Mouse (Mus musculus): Measurements from ENCODE around the gene Serpina1c.
"Not testable (repeated sequence)": the region's sequence is repeated elsewhere in the genome, so short reads cannot be mapped to it uniquely, and the experiment has no call there.

Gene Serpina1c

DNA sequence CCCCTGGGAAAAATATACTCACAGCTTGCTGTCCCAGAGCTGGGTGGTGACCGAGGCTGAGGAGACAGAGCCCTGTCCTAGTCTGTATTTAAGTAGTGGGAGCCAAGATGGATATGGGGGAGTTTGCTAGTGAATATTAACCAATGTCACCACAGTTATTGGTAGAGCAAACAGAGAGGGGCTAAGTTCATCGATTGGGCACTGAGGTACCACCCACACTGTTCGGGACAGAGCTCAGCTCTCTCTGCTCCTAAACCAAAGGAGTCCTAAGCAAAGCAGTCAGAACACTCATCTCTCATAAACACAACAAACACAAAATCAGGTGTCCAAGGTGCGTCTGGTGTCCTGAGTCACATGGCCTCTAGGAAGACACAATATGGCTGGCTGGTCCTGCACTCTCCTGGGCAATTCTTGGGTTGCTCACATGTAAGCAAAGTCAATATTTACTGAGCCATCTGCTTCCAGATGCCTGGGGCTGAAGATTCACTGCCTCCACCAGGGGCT, at the start of gene Serpina1c:
Gene Serpina1c, minus strand, starts transcription at position 51 of the 504 bp plus-strand sequence.
- DNase-seq (ENCODE audit: low read depth, low spot score): not testable (repeated sequence)

DNA sequence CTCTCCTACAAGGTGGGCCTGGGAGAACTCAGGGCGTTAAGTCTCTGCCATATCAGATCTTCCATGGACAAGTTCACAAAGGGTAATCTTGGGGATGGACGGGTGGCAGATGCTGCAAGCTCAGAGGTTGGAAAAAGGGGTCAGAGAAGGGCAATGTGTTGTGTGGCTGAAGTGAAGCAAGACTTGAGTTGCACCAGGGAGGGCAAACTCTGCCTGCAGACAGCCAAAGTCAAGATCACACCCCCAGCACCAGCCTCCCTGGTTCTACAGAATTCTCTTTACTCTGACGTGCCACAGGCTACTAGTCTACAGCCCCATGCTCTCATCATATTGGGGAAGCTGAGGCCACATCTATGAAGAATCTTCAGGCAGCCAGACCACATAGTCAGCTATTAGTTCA, 48.3 kb upstream of the Serpina1c start:
- DNase-seq (ENCODE audit: low read depth, low spot score): not testable (repeated sequence)

GRCm38 (mm10) chr12:103946243-103946642, 41.6 kb upstream of the Serpina1c start:
- no peak for DNase-seq (ENCODE audit: low read depth, low spot score)

- not testable (repeated sequence) for DNase-seq (ENCODE audit: low read depth, low spot score)
Observed at GRCm38 (mm10) chr12:103909181-103909580, 4.5 kb upstream of the Serpina1c start.

- DNase-seq (ENCODE audit: low read depth, low spot score): not testable (repeated sequence)
Observed at GRCm38 (mm10) chr12:103907746-103908145, 3.1 kb upstream of the Serpina1c start.

- not testable (repeated sequence) for DNase-seq (ENCODE audit: low read depth, low spot score)
Observed at GRCm38 (mm10) chr12:103901929-103902328, 2.8 kb downstream of the Serpina1c start.

DNA sequence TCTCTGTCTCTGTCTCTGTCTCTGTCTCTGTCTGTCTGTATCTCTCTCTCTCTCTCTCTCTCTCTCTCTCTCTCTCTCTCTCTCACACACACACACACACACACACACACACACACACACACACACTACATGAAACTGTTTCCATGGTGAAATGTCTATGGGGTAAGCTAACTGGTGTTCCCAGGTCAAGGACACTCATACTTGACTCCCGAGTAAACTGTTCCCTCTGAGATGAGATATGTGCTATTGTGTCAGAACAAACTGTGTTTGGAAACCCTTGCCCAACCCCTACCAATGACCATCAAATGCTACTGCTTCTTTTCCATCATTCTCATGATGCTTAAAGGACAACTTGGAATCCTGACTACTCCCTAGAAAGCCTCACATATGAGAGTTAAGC, 37.8 kb downstream of the Serpina1c start:
- DNase-seq (ENCODE audit: low read depth, low spot score): not testable (repeated sequence)

DNA sequence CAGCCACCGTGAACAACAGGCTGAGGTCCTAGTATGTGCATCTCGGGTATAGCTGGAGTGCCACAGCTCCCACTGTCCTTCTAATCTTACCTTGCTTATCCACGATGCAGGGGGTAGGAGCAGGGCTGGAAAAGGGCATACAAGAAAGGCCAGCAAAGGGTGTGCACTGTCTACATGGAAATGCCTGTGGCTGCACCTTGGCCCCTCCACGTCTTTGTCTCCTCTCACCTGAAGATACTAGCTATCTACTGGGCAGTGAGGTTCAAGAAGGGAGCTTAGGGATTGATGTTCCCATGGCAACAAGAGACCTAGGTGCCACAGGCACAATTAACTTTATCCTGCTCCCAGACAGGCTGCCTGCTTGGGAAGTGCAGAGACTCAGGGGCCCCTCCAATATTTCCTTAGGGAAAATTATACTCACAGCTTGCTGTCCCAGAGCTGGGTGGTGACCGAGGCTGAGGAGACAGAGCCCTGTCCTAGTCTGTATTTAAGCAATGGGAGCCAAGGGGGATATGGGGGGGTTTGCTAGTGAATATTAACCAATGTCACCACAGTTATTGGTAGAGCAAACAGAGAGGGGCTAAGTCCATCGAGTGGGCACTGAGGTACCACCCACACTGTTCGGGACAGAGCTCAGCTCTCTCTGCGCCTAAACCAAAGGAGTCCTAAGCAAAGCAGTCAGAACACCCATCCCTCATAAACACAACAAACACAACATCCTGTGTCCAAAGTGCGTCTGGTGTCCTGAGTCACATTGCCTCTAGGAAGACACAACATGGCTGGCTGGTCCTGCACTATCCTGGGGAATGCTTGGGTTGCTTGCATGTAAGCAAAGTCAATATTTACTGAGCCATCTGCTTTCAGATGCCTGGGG, 41.3 kb downstream of the Serpina1c start, which contains the start of gene Serpina1a:
Gene Serpina1a, minus strand, starts transcription at position 462 of the 874 bp plus-strand sequence.
- DNase-seq (ENCODE audit: low read depth, low spot score): not testable (repeated sequence)

DNA sequence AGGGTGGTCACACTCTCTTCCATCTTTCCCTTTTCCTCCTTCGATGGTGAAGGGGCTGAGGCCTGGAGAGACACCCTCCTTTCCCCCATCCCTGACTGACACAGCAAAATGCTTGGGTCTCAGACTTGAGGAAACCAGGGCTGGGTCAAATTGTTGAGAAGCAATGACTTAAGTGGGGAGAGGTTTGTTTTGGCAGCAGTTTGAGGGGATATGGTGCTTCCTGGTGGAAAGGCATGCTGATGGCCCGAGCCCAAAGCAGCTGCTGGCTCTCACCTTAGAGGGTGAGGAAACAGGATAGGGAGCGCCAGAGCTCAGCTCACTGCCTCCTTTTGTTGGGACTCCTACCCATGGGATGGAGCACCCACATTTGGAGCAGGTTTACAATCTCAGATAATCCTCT, 43.7 kb downstream of the Serpina1c start:
- no peak for DNase-seq (ENCODE audit: low read depth, low spot score)

- DNase-seq (ENCODE audit: low read depth, low spot score): not testable (repeated sequence)
Observed at GRCm38 (mm10) chr12:103860571-103860970, 44.1 kb downstream of the Serpina1c start.

DNA sequence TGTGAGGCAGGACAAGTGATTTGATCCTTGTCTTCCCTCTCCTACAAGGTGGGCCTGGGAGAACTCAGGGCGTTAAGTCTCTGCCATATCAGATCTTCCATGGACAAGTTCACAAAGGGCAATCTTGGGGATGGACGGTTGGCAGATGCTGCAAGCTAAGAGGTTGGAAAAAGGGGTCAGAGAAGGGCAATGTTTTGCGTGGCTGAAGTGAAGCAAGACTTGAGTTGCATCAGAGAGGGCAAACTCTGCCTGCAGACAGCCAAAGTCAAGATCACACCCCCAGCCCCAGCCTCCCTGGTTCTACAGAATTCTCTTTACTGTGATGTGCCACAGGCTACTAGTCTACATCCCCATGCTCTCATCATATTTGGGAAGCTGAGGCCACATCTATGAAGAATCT, 45.1 kb downstream of the Serpina1c start:
- not testable (repeated sequence) for DNase-seq (ENCODE audit: low read depth, low spot score)

DNA sequence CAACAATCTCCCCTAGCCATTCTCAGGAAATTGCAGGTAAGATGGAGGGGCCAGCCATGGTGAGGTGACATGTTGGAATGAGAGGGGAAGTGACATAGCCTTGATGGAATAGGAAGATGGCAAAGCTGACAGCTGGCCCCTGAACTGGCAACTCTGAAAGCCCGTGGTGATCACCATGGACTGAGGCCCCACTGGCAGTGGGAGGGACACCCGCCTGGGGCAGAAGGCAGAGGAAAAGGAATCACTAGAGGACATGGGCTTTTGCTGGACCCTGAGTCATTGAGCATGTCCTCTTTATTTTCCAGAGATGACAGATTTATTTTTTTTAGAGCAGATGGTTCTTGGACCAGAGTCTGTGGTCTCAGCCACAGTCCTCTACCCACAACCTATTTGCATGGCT, 51.7 kb downstream of the Serpina1c start:
- not testable (repeated sequence) for DNase-seq (ENCODE audit: low read depth, low spot score)
